Mouse (Mus musculus) layer of hippocampus, adult 2 months (tissue): ENCODE data around the gene Eef2k. TPM values are rescaled to one million over a fixed set of nuclear protein-coding genes. Genes with fewer than 3 reads are reported as not detected.

ENCODE experiments used
- DNase-seq, 2 experiments: peaks; one replicate each; pipeline ENCODE4 v3.0.0; 2022; ENCODE audit warnings: low spot score in 2 of 2
- H3K27ac ChIP-seq: fragments of 200-600 bp; 2 replicates; pipeline ENCODE4 v1.8.1; 2022
- H3K4me3 ChIP-seq: fragments of 200-600 bp; 2 replicates; pipeline ENCODE4 v1.8.1; 2022; ENCODE audit warnings: mild to moderate bottlenecking
- CTCF ChIP-seq: fragments of 200-600 bp; conservative IDR thresholded peaks from 2 replicates; pipeline ENCODE4 v1.8.1; 2022; ENCODE audit warnings: antibody characterized with exemption, mild to moderate bottlenecking, moderate library complexity
- total RNA-seq, 2 experiments: library from RNA; stranded (reverse); gene quantifications; 2 replicates each; pipeline ENCODE4 v1.2.3; 2021

The Eef2k gene
- total RNA-seq, 2 experiments from 2014 or later, result 32.5 to 32.8 TPM

GRCm38 (mm10) chr7:120874764-120875539 is 32.3 kb downstream of the Eef2k start:
- DNase-seq, result no peak
- TF ChIP-seq CTCF, result no peak
- Histone ChIP-seq H3K27ac (no peak overlapping the region), H3K4me3 (no peak overlapping the region)

GRCm38 (mm10) chr7:120875540-120876388 is 33.1 kb downstream of the Eef2k start:
- DNase-seq, result no peak
- no peak for TF ChIP-seq CTCF

GRCm38 (mm10) chr7:120878271-120878670 is 35.6 kb downstream of the Eef2k start:
- no peak for TF ChIP-seq CTCF
- Histone ChIP-seq H3K27ac (no peak overlapping the region), H3K4me3 (no peak overlapping the region)
- DNase-seq, result no peak

More at GRCm38 (mm10) chr7:120875540-120876388, 33.1 kb downstream of the Eef2k start:
- Histone ChIP-seq H3K27ac (no peak overlapping the region), H3K4me3 (no peak overlapping the region)

DNA sequence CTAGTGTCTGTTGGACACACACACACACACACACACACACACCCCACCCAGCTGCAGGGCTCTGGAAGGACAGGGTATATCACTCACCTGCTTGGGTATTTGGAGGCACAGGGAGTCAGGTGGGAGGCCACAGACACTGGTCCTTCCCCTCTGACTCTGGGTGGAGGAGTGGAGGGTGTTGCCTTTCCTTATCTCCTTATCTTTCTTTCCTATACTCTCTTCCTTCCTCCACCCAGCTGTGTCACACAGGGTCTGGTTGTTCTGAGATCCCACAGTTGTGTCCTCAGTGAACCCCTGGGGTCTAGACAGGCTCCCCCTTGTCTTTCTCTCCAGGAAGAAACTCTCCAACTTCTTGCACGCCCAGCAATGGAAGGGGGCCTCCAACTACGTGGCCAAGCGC is 37.3 kb downstream of the Eef2k start:
- Histone ChIP-seq H3K27ac (no peak overlapping the region), H3K4me3 (no peak overlapping the region)
- no peak for TF ChIP-seq CTCF
- DNase-seq, result no peak

- no peak for TF ChIP-seq CTCF
Observed at GRCm38 (mm10) chr7:120880770-120881169, 38.1 kb downstream of the Eef2k start.

GRCm38 (mm10) chr7:120881451-120881850 is 38.8 kb downstream of the Eef2k start:
- TF ChIP-seq CTCF, result no peak
- Histone ChIP-seq H3K27ac (no peak overlapping the region), H3K4me3 (no peak overlapping the region)
- DNase-seq, result no peak

More at GRCm38 (mm10) chr7:120880770-120881169, 38.1 kb downstream of the Eef2k start:
- no peak for DNase-seq
- no peak overlapping the region for H3K27ac ChIP-seq
- H3K4me3 ChIP-seq, result no peak overlapping the region

DNA sequence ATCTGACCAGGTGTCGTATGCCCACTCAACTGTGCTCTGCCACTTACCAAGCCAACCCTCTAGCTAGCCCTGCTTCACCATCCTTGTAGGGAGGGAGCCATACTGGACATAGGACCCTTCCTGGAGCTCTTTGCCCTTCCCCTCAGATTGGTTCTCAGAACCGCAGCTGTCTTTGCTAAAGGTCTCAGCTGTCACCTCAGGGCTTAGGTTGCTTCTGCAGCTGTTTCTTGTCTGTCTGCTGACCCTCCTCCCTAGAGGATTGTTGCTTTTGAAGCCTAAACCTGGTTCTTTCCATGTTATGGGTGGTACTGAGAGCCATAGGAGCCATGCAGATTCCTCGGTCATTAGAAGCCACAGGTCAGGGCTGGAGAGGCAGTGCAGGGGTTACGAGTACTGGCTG is 40.0 kb downstream of the Eef2k start:
- H3K4me3 ChIP-seq, result no peak overlapping the region
- TF ChIP-seq CTCF, result no peak
- DNase-seq, result no peak
- H3K27ac ChIP-seq, result no peak overlapping the region

DNA sequence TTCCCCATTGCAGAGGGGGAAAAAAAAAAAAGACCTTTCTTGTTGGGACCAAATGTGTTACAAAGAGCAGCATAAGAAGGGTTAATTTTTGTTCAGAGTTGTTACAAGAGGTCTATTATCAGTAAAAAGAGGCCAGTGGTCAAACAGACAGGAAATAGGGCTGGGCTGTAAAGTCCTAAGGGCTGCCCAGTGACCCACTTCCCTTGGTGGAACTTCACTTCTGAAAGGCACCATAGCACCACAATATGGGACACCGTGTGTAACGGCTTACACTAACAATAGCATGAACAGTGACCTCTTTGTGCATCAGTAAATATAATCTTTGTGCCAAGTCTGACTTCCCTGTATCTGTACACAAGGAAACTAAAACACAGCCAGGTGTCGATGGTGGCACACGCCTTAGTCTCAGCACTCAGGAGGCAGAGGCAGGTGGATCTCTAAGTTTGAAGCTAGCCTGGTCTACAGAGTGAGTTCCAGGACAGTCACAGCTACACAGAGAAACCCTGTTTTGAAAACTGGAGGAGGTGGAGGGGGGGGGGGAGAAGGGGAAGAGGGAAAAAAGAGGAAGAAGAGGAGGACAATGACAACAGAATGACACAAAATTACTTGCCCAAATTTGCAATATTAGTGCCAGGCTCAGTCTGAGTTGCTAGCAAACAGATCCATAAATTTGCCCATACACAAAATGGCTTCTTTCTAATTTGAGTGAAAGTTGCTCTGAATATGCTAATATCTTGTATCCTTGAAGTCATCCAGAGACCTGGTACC is 41.1 kb downstream of the Eef2k start:
- Histone ChIP-seq H3K4me3 (no peak overlapping the region), H3K27ac (no peak overlapping the region)
- DNase-seq, result no peak
- no peak for TF ChIP-seq CTCF

DNA sequence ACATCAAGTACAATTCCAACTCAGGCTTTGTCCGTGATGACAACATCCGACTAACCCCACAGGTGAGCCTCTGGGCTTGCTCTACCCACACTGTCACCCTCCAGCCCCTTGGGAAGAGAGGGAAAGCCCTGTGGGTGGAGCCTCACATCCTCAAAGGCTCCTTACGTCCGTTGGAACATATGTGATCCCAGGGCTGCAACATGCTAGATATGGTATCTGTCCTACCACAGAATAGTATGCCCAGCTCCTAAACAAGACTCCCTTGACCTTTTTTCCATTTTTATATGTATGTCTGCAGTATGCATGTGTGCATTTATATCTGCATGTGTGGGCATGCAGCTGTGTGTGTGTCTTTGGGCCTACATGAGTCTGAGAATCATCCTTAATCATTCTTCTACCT is 42.1 kb downstream of the Eef2k start:
- DNase-seq, result no peak
- Histone ChIP-seq H3K4me3 (no peak overlapping the region), H3K27ac (no peak overlapping the region)
- TF ChIP-seq CTCF, result no peak

GRCm38 (mm10) chr7:120893123-120893522 is 50.5 kb downstream of the Eef2k start:
- TF ChIP-seq CTCF, result no peak
- no peak for DNase-seq
- Histone ChIP-seq H3K4me3 (no peak overlapping the region), H3K27ac (no peak overlapping the region)

DNA sequence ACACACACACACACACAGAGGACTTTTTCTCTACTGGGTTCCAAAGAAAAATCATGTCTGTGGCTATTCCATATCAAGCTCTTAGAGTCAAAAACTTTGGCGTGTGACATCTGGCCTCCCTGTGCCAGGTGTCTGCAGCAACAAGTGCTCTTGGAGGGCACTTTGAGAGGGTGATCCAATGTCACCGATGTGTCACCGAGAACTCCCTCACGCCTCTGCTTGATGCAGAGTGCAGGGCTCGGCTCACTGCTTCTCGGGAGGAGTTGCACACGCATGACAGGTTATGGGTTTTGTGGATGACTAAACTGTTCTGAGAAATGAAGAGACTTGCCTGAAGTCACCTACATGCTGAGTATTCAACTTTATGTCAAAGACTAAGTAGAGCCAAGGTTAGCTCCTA is 54.4 kb downstream of the Eef2k start:
- no peak for DNase-seq
- Histone ChIP-seq H3K27ac (no peak overlapping the region), H3K4me3 (no peak overlapping the region)
- no peak for TF ChIP-seq CTCF

GRCm38 (mm10) chr7:120897711-120898335 is 55.2 kb downstream of the Eef2k start:
- Histone ChIP-seq H3K27ac (no peak overlapping the region), H3K4me3 (no peak overlapping the region)
- TF ChIP-seq CTCF, result no peak
- no peak for DNase-seq
